Mouse (Mus musculus) myocyte (in vitro differentiated cells): ENCODE data around the gene Ppp1r15a. TPM values are rescaled to one million over a fixed set of nuclear protein-coding genes. Genes with fewer than 3 reads are reported as not detected.

Experiments
- H3K27me3 ChIP-seq: one replicate; pipeline ENCODE4 v1.6.1; 2011; ENCODE audit not compliant: control insufficient read depth, insufficient read depth, insufficient read length
- H3K36me3 ChIP-seq: one replicate; pipeline ENCODE4 v1.6.1; 2011; ENCODE audit not compliant: control insufficient read depth, insufficient read depth
- H3K4me2 ChIP-seq: one replicate; pipeline ENCODE4 v1.6.1; 2011; ENCODE audit warnings: low read depth, control low read depth
- H3K4me3 ChIP-seq: one replicate; pipeline ENCODE4 v1.5.1; 2011; ENCODE audit warnings: mild to moderate bottlenecking, control low read depth, moderate library complexity
- H3K79me2 ChIP-seq: one replicate; pipeline ENCODE4 v1.6.1; 2011; ENCODE audit not compliant: control insufficient read depth, insufficient read depth
- H3ac ChIP-seq: one replicate; pipeline ENCODE4 v1.6.1; 2011; ENCODE audit not compliant: control insufficient read depth, insufficient read length
- CEBPB ChIP-seq: IDR thresholded peaks from 2 replicates; pipeline ENCODE4 v1.6.1; 2011; ENCODE audit warnings: mild to moderate bottlenecking, moderate library complexity; ENCODE audit not compliant: poor library complexity, insufficient read depth, severe bottlenecking
- E2F4 ChIP-seq: IDR thresholded peaks from one replicate; pipeline ENCODE4 v1.6.1; 2011; ENCODE audit warnings: mild to moderate bottlenecking, control low read depth, moderate library complexity; ENCODE audit not compliant: insufficient read depth
- MAX ChIP-seq: IDR thresholded peaks from one replicate; pipeline ENCODE4 v1.6.1; 2011; ENCODE audit warnings: low read depth, mild to moderate bottlenecking, control low read depth
- MYOD1 ChIP-seq, 3 experiments: IDR thresholded peaks; one replicate each; pipeline ENCODE4 v1.6.1; 2011; ENCODE audit warnings: control low read depth in 2 of 3, low read depth in 2 of 3, mild to moderate bottlenecking in 2 of 3, moderate library complexity in 1 of 3; ENCODE audit not compliant: insufficient read length in 2 of 3, control insufficient read depth in 1 of 3
- MYOG ChIP-seq, 3 experiments: IDR thresholded peaks; one replicate each; pipeline ENCODE4 v1.6.1; 2011; ENCODE audit warnings: control low read depth in 2 of 3, low read depth in 2 of 3, mild to moderate bottlenecking in 2 of 3; ENCODE audit not compliant: insufficient read length in 2 of 3, control insufficient read depth in 1 of 3, insufficient read depth in 1 of 3
- POLR2A ChIP-seq: IDR thresholded peaks from one replicate; pipeline ENCODE4 v1.6.1; 2011; ENCODE audit warnings: low read depth, mild to moderate bottlenecking, control low read depth, moderate library complexity; ENCODE audit not compliant: insufficient read length
- POLR2AphosphoS2 ChIP-seq: IDR thresholded peaks from one replicate; pipeline ENCODE4 v1.6.1; 2011; ENCODE audit warnings: low read depth, control low read depth; ENCODE audit not compliant: insufficient read length
- REST ChIP-seq: IDR thresholded peaks from one replicate; pipeline ENCODE4 v1.6.1; 2011; ENCODE audit warnings: mild to moderate bottlenecking, control low read depth, moderate library complexity; ENCODE audit not compliant: insufficient read depth, insufficient read length
- SRF ChIP-seq: IDR thresholded peaks from one replicate; pipeline ENCODE4 v1.6.1; 2011; ENCODE audit warnings: low read depth; ENCODE audit not compliant: control insufficient read depth, insufficient read length
- TCF12 ChIP-seq: IDR thresholded peaks from one replicate; pipeline ENCODE4 v1.6.1; 2011; ENCODE audit warnings: mild to moderate bottlenecking, control low read depth; ENCODE audit not compliant: poor library complexity, insufficient read depth, severe bottlenecking
- TCF3 ChIP-seq: IDR thresholded peaks from one replicate; pipeline ENCODE4 v1.6.1; 2011; ENCODE audit warnings: low read depth, control low read depth; ENCODE audit not compliant: insufficient read length
- USF1 ChIP-seq: IDR thresholded peaks from one replicate; pipeline ENCODE4 v1.6.1; 2011; ENCODE audit warnings: low read depth, mild to moderate bottlenecking, control low read depth, moderate library complexity
- polyA plus RNA-seq: library from polyadenylated mRNA; unstranded; fragments of >200 nt; fragmentation: generic; extraction: Trizol; gene quantifications from one replicate; pipeline ENCODE4 v1.2.1, GENCODE M21; 2012; ENCODE audit warnings: missing spikeins

Ppp1r15a gene
- polyA plus RNA-seq, 1 experiment, result 306 TPM

GRCm38 (mm10) chr7:45514411-45514810 is 11.7 kb downstream of the Ppp1r15a start:
- H3ac ChIP-seq, result no peak overlapping the region
- no peak overlapping the region for H3K4me2 ChIP-seq
- TF ChIP-seq TCF12 (no peak), TCF3 (no peak), MYOD1 (IDR thresholded peaks at IDR 0.05; ENCODE audit: control insufficient read depth in 1 of 3, insufficient read length in 2 of 3, low read depth in 2 of 3) (no peak), E2F4 (no peak), REST (no peak)
- no peaks in the 10 kb centered on the region for H3K36me3 ChIP-seq
- H3K79me2 ChIP-seq, result no peaks in the 10 kb centered on the region
- H3K4me3 ChIP-seq, result no peak overlapping the region
- no peaks in the 10 kb centered on the region for H3K27me3 ChIP-seq

- H3K79me2 ChIP-seq, result no peaks in the 10 kb centered on the region
- peak within 1 kb of the TSS; percentile 74 for H3K4me3 ChIP-seq
- H3K36me3 ChIP-seq, result no peaks in the 10 kb centered on the region
- H3K27me3 ChIP-seq, result no peaks in the 10 kb centered on the region
- TF ChIP-seq TCF3, result no peak
- TF ChIP-seq POLR2A, result peak; percentile 52
- TF ChIP-seq MAX, result no peak
- TF ChIP-seq MYOG (IDR thresholded peaks at IDR 0.05; ENCODE audit: control insufficient read depth in 1 of 3, insufficient read depth in 1 of 3, insufficient read length in 2 of 3, low read depth in 2 of 3), result no peak
- no peak for TF ChIP-seq SRF
- no peak for TF ChIP-seq USF1
- no peak for TF ChIP-seq MYOD1 (IDR thresholded peaks at IDR 0.05; ENCODE audit: control insufficient read depth in 1 of 3, insufficient read length in 2 of 3, low read depth in 2 of 3)
- TF ChIP-seq POLR2AphosphoS2, result peak; percentile 57
- no peak for TF ChIP-seq E2F4
- TF ChIP-seq REST, result no peak
- no peak for TF ChIP-seq TCF12
- peak within 1 kb of the TSS; percentile 92 for H3K4me2 ChIP-seq
- H3ac ChIP-seq, result peak within 1 kb of the TSS; percentile 48
These were observed 15.9 kb downstream of the Ppp1r15a start, which contains the start of gene Nucb1 for GRCm38 (mm10) chr7:45509912-45510787. TSS of gene Nucb1 (minus strand) at chr7:45510406.

- H3ac ChIP-seq, result peak overlapping the region; percentile 48
- TF ChIP-seq CEBPB, result no peak
- no peaks in the 10 kb centered on the region for H3K27me3 ChIP-seq
- peak overlapping the region; percentile 92 for H3K4me2 ChIP-seq
- H3K79me2 ChIP-seq, result no peaks in the 10 kb centered on the region
- peak overlapping the region; percentile 74 for H3K4me3 ChIP-seq
- H3K36me3 ChIP-seq, result no peaks in the 10 kb centered on the region
These were observed 16.7 kb downstream of the Ppp1r15a start for GRCm38 (mm10) chr7:45509181-45509882.

GRCm38 (mm10) chr7:45508561-45508960 is 17.5 kb downstream of the Ppp1r15a start:
- H3K27me3 ChIP-seq, result no peaks in the 10 kb centered on the region
- H3ac ChIP-seq, result no peak overlapping the region
- TF ChIP-seq USF1, result peak; percentile 22
- no peak for TF ChIP-seq POLR2A
- peak overlapping the region; percentile 92 for H3K4me2 ChIP-seq
- no peaks in the 10 kb centered on the region for H3K79me2 ChIP-seq
- H3K4me3 ChIP-seq, result peak overlapping the region; percentile 74
- H3K36me3 ChIP-seq, result no peaks in the 10 kb centered on the region

GRCm38 (mm10) chr7:45507583-45507982 is 18.5 kb downstream of the Ppp1r15a start:
- H3ac ChIP-seq, result no peak overlapping the region
- H3K4me3 ChIP-seq, result no peak overlapping the region
- no peaks in the 10 kb centered on the region for H3K27me3 ChIP-seq
- no peaks in the 10 kb centered on the region for H3K36me3 ChIP-seq
- TF ChIP-seq CEBPB (no peak), TCF3 (no peak), USF1 (no peak), MAX (no peak), MYOG (IDR thresholded peaks at IDR 0.05; ENCODE audit: control insufficient read depth in 1 of 3, insufficient read depth in 1 of 3, insufficient read length in 2 of 3, low read depth in 2 of 3) (no peak), POLR2AphosphoS2 (no peak), POLR2A (no peak), MYOD1 (IDR thresholded peaks at IDR 0.05; ENCODE audit: control insufficient read depth in 1 of 3, insufficient read length in 2 of 3, low read depth in 2 of 3) (no peak), TCF12 (no peak), SRF (no peak), E2F4 (no peak), REST (no peak)
- H3K79me2 ChIP-seq, result no peaks in the 10 kb centered on the region
- no peak overlapping the region for H3K4me2 ChIP-seq
